Mouse (Mus musculus) heart, adult 8-10 months (tissue): ENCODE measurements around the gene Parm1. TPM values are rescaled to one million over a fixed set of nuclear protein-coding genes. Genes with fewer than 3 reads are reported as not detected.
A peak's percentile ranks its signal among the peaks of the same experiment; 100 is the strongest.

Experiments
- DNase-seq: peaks from one replicate; pipeline ENCODE4 v3.0.0; 2022; ENCODE audit warnings: low spot score
- total RNA-seq, 4 experiments: library from RNA; stranded (reverse); gene quantifications; 2 replicates each; pipeline ENCODE4 v1.2.4; 2022

The Parm1 gene
- total RNA-seq, 4 experiments from 2014 or later: 49.1 to 68.8 (median 60.6) TPM

DNA sequence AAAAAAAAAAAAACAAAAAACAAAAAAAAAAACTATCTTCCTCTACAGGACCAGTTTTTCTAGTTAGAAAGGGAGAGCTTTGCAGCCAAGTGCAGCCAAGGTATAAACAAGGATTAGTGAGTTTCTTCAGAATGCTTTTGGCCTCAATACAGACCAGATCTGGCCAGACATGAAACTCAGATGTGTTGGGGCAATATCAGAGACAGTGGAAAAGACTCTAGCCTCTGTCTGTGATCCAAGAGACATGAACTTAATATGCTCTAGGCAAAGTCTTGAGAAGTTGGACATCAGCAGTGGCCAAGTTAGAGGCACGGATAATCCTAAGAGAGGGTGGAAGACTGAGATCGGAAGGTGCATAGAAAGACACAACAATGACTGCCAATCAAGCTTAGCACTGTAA is 56.8 kb downstream of the Parm1 start:
- DNase-seq: no peak

DNA sequence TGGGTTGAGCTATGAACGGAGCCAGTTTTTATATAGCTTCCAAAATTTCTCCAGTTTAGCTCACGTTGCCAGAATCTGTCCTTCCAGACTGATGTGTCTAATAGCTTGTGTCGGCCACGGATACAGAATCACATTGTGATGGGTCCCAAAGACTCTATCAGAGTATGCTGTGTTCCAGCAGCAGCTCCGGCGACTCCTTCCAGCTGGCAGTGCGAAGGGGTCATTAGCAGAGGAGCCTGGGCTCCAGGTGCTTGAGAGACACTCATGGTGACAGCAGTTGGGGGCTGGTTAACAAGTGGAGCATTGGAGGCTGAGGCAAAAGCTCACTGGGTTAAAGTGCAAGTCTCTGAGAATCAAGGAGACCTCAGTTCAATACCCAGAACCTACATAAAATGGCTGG is 61.5 kb downstream of the Parm1 start:
- DNase-seq: peak; percentile 33

DNA sequence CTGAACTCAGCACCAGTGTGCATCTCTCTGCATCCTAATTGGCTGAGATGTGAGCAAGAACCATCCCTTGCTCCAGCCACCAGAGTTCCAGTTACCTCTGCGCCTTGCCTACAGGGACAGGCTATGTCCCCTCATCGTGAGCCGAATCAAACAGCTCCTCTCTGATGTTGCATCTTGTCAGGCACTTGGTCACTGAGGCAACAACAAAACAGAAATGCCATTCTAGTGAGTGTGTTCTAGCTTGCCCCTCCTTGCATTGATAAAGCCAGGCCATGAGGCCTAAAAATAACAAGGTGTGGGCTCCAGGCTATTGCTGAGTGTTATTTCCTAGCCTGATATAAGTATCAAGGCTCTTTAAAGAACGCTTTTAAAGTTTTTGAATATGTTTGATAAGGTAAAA is 64.4 kb downstream of the Parm1 start:
- no peak for DNase-seq

DNA sequence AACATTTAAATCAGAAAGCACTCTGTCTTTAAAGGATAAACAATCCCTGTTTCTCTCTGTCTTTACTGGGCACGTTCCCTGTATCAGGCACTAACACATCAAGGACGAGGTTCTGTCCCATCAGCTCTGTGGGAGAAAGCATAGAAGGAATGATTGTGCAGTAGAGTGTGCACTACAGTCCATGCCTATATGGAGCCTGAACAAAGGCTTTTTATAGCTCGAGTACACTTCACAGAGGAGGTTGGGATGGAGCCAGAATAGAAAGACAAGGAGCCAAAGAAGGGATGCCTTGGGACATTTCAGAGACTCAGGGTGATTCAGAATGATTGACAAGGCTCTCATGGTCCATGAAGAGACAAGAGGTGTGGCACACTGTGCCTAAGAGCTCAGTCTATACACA is 68.8 kb downstream of the Parm1 start:
- no peak for DNase-seq

DNA sequence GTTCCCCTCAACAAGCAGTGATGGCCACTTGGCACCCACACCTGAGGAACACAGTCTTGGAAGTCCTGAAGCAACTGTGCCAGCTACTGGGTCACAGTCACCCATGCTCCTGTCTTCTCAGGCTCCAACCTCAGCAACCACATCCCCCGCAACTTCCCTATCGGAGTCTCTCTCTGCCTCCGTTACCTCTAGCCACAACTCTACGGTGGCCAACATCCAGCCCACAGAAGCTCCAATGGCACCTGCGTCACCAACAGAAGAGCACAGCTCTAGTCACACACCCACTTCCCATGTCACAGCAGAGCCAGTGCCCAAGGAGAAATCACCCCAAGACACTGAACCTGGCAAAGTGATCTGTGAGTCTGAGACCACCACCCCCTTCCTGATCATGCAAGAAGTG is 76.7 kb downstream of the Parm1 start:
- no peak for DNase-seq

DNA sequence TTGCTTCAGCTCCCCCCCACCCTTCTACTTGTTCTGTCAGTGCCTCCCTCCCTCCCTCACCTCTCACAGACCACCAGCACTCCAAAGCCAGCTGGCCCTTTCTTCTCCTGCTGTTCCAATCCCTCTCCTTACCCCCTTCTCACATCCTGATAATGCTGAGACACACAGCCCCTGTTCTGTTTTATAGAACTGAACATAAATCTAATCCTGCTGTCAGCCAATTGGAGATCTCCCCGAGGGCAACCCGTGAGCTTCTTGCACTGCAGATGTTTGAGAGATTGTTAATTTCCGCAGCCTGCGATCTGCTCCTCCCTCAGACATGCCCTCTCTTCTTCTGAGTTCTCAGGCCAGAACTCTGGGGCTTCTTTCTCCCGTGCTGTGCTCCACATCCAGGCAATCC is 79.8 kb downstream of the Parm1 start:
- DNase-seq: no peak

DNA sequence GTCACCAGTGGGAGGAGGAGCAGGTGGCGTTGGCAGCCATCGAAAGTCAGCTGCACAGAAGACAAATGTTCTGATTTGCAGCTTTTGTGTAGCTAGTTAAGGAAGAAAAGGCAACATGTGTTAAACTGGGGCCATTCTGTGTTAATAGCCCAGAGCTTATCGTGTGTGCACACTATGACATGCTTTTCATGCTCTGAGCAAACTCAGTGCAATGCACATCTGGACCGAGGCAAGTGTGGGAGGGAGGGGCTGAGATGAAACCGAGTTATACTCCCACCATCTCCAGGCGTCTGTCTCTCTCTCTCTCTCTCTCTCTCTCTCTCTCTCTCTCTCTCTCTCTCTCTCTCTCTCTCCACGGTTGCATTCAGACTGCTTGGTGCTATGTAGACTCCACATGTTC is 82.4 kb downstream of the Parm1 start:
- DNase-seq: no peak

DNA sequence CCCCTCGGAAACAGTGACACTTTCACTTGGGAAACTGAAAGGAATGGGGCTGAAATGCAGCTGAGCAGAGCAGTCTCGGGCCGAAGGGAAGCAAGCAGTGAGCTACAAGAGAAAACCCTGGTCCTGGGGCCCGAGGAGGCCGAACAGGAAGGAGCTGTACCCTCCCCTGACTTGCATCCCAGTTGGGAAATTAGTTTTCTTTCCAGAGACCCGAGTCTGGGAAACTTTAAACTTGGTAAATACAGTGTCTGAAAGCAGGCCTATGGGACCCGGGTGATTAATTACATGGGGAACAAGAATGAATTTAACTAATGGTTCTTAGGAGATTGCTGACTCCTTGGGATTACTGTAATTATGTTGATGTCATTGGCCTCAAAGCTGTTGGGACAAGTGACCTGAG is 85.9 kb downstream of the Parm1 start:
- DNase-seq: no peak

DNA sequence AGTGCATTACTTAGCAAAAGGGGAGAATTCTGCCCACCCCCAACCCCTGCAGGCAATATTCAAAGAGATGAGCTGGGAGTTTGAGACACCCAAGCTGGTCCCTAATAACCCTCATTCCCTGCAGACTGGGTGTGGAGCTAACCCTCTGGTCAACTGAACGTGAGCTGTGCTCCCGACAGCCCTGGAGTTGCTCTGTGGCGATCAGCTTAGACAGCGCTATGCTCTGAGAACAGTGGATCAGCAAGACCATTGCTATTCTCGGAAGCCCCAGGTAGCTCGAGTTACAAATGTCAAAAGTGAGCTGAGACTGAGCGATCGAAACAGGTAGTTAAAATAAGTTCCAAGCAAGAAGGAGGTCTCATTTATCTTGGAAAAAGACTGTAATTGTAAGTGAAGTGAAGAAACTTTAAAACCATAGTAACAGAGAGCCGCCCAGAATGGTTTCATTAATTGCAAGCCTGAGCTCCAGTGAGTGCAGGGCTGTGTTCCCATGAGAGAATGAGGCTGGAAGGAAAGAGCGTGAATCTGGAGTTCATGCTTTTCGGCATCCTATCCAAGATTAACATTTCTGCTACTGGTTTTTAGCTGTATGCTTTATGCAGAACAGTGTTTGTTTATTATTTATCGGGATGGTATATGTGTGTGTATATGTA is 86.5 kb downstream of the Parm1 start:
- DNase-seq: no peak

DNA sequence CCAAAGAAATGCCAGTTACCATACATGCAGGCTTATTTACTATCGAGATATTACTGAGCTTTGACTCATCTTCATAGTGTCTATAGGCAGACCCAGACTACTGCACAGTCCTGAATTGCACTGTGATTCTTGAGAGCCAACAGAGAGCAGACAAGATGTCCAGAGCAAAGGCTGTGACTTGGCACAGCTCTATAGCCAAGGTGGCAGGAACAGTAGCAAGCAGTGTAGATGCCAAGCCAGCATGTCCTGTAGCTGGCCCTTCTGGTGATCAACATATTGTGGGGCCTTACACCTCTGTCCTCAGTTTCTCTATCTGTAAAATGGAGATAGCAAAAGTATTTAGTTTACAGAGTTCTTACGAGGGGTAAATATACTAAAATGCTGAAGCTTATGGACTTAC is 89.8 kb downstream of the Parm1 start:
- no peak for DNase-seq

DNA sequence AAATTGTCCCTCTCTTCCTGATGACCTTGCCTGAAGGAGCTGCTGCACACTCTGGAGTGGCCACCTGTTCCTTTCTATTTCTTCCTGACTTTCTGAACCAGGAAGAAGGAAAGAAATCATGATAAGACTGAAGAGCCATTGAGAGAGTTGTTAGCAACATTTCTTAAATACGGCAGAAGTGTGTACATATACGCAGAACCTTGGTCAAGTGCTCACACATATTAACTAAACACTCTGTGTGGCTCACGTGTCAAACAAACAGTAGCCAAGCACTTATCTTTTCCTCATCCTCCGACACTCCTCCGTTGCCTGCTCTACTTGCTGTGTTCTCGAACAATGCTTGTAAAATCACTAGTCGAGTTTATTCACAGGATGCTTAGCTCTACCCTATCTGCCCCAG is 90.4 kb downstream of the Parm1 start:
- no peak for DNase-seq

DNA sequence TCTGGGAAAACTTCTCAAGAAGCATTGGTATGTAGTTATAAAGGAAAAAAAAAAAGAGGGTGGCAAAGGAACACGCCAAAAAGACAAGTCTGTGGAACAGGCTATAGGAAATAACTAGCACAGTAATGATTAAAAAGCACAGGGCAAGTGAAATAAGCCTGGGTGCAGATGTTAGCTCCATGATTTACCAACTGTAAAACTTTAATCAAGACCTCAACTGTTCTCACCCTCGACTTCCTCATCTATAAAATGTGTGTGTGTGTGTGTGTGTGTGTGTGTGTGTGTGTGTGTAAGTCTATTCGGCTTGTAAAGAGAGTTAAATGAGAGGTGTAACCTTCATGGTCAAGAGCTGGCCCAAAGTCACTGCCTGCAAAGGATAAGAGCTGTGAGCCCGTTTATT is 91.6 kb downstream of the Parm1 start:
- no peak for DNase-seq

DNA sequence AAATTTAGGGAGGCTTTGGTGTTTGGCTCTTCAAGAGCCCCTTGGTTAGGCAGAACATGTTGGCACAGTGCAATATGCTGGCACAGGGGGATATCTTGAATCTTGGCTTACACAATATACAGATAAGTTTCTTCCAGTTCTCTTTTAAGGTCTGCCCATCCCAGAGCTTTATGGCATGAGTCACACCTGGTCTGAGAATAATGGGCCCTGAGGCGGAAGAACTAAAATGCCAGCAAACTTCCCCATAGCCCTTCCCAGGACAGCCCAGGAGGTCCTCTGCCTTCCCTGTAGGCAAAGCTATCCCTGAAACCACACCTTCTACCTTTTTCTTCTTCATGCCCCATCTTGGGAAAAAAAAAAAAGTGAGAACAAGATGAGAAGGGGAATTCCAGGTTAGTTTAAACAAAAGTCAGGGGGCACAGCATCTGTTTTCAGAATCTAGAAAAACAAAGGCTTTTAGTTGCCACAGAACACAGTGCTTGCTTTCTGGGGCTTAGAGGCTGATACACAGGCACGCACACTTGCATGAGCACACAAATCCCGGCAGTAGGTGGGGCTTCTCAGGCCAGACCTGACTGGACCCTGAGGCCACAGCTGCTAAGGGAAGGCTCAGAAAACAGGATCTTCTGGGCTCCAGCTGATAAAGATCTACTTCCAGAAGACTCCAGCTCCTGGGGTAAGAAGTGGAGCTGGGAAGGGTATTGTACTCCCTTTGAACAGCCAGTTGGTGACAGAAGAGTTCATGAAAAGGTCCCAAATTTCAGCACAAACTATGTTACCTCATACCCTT is 92.3 kb downstream of the Parm1 start:
- no peak for DNase-seq

DNA sequence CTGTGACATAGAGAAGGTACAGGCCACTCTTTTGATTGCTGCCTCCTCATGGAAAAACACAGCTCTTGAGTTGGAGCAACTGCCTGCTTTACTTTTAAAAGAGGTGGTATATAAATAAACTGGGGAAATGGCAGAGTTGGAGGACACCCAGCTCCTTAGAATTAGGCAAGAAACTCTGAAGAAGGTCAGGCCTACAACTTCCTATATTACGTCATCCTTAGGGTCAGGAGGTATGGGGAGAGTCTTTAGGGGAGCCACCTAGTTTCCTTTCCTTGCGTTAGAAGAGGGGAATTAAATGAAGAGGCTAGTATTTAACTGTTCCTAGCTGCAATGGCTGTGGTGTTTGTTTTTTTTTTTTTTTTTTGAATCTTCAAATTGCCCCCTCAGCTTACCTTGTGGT is 93.1 kb downstream of the Parm1 start:
- no peak for DNase-seq

DNA sequence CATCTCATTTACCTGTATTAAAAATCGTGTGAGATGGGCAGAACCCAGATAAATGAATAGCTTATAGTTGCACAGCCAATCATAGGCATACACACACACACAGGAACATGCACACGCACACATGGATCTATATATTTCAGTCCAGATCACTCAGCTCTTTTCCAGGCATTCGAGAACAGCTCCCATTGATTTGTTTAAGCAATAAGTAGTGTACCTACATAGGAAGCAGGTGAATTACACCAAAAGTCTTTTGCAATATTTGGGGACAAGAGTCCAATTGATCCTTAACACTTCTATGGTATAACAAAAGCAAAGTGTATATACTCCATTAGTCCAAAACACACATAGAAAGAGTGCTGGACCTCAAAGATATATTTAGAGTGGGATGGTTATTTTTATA is 94.2 kb downstream of the Parm1 start:
- no peak for DNase-seq

DNA sequence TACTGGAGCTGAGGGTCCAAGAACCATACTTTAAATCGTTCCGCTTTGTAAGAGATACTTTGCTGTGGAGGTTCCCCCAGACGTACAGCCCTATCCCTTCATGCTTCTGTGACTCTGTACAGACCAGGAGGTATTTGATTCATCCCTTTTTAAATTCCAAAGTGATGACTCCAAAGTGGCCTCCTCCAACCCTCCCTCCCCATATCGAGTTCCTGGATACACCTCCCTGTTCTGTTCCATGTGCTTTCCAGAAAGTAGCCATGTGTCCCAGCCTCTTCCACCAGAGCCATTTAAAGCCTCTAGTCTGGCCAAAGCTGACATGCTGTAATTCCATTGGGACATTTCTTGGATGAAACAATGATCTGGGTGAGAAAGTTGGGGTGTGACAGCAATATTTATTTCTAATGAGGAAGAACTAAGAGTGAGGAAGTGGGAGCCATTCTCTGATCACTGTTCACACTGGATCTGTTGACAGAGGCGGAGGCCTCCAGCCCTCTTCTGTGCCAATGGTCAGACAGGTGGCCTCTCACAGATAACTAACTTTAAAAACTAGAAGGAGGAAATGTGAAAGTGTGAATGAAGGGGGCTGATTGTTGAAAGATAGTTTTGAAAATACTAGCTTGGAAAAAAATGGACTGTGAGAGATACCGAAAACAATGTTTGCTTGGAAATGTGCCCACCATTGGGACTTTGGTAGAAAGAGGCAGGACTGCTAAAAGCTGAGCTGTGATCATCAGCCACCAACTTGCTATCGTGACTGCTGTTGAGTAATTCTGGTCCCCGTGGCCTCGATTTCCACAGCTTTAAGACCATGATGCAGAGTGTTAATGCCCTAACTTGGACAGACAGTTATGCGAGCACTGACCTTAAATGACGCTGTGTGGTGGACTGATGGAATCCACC is 100.2 kb downstream of the Parm1 start:
- DNase-seq: no peak

DNA sequence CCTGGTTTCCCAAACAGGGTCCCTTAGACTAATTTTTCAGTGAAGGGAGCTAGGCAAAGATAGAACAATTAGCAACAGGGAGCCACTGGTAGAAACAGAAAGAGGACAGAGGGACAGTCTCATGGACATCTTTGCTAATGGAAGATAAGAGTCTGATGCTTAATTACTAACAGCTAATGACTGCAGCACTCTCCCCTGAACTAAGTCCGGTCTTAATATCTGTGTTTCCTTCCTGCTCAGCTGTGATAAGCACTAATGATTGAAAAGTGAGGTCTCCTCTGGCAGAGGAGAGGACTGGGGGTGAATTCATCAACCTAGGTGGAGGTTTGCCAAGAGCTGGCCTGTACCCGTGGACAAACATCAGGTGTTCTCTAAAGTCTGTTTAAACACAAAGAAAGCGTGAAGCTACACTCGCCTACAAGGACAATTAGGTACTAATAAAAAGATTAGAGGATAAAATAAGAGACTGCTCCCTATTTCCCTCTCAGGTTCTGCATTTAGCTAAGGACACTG is 101.3 kb downstream of the Parm1 start:
- DNase-seq: no peak

DNA sequence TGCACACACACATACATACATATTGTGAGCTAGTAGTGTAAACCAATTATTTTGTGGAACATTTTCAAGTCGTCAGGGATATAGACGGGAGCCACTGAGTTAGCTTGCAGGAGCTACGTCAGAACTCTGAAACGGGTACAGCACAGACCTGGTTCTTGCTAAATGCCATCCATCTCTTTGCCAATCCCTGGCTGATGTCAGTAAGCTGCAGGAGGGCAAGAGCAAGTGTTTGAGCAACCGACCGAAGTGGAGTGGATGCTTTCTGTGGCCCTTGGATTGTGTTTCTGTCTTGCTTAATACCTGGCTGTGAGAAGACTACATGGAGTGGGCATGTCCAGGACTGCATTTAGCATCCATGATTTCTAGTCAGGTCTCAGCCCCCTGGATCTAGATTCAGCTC is 103.8 kb downstream of the Parm1 start:
- no peak for DNase-seq

DNA sequence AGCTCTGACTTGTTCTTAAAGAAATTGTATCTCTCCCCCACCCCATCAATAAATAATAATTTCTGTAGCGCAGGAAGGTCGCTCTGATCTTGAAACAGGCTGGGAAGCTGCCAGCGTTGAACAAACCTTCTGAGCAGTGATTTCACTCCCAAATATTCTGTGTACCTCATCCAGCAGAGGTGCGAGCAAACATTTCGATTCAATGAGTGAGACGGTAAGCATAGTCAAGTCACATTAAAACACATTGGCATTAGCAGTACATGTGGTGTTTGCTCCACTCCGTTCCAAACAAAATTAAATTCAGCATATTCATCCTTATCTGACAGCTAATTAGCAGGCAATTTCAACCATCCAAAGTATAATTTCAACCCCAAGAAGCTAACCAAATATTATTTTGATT is 109.4 kb downstream of the Parm1 start:
- DNase-seq: no peak

DNA sequence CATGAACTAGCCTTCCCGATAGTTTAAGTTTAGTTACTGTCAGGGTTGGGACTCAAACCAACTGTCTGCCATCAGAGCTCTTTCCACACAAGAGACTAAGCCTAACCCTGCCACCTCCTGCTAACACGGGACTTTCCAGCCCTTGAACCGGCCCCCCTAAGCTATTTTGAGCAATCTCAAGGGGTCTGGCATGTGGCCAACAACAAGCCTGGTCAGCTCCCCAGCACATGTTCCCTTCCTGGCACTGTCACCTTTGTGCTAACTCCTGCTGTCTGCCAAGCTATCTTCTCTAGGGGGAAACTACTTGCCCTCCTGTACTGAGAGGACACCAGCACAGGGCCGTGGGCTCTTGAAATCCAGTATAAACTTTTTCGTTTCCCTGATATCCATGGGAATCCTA is 112.1 kb downstream of the Parm1 start:
- peak; percentile 79 for DNase-seq

DNA sequence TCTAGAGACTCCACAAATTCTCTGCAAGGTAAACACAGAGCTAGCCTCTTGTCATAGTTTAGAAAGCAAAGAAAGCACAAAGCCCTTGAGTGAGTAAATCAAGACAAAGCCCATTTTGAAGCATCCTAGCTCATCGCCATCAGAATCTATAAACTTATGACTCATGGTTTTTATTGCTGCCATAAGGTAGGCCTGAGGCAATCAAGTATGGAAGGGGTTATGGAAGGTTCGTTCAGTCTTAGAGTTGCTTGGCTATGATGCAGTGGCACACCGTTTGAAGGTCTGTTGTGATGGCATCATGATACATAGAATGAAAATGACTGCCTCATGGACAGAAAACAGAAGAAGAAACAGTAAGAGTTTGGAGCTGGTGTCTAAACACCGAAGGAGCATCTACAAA is 133.9 kb downstream of the Parm1 start:
- no peak for DNase-seq
